Mouse (Mus musculus): ENCODE measurements around the gene 4430402I18Rik. TPM values are rescaled to one million over a fixed set of nuclear protein-coding genes. Genes with fewer than 3 reads are reported as not detected.

4430402I18Rik gene
- polyA plus RNA-seq, 1 experiment from 2014 or later: 0.35 TPM

DNA sequence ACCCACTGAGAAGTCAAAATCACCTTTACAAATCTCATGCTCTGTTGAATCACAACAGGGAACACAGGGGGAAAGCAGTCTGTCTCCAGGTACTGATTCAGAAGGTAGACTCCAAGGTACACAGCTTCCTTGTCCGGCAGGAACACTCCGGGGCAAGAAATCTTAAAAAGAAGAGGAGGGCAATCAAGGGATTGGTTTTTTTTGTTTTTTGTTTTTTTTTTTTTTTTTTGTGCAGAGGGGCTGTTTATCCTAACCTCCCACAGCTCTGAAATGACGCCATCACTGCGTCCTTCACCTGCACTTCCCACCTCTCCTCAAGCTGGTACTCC is 4.1 kb downstream of the 4430402I18Rik start:
- WGBS: 2% methylated on average over 4 of the region's 4 CpGs
- Histone ChIP-seq H3K4me2 (ENCODE audit: low read depth, low read length) (peak overlapping the region; percentile 91), H3K4me3 (ENCODE audit: low read depth, low read length) (peak overlapping the region; percentile 82), H3K9ac (replicated peaks; ENCODE audit: low read length) (peak overlapping the region; percentile 75; the same call in 1 of the 2 replicates), H3K4me1 (ENCODE audit: control insufficient read depth, insufficient read depth, low read length) (peaks cover 7% of the 10 kb centered on the region), H3K27me3 (ENCODE audit: control insufficient read depth, insufficient read depth, low read length) (no peaks in the 10 kb centered on the region), H3K9me3 (replicated peaks; ENCODE audit: control insufficient read depth, low read length) (no peaks in the 10 kb centered on the region), H3K36me3 (replicated peaks; ENCODE audit: control insufficient read depth, insufficient read depth, low read depth, low read length) (no peaks in the 10 kb centered on the region), H3K27ac (replicated peaks; ENCODE audit: low read depth, low read length) (no peak overlapping the region)
- no peak for ATAC-seq (replicated peaks; ENCODE audit: insufficient number of reproducible peaks, low FRiP score, low TSS enrichment, low read depth)
- no peak for DNase-seq (ENCODE audit: low spot score)

DNA sequence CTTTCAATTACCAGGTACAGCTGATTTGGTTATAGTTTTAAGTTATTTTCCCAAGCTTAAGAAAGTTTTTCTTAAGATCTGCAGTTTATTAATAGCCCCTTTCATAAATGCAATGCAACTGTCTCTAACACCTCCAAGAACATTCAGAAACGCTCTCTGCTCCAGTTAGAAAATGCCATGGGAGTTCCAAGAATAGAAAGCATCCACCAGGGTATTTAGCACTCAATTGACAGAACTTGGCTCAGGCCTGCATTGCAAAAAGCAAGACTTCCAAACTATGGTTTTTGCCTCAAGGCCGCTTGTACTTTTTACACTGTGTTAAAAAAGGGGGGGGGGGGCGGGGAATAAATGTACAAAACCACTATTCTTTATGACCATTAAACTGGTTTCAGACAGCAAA is 4.5 kb downstream of the 4430402I18Rik start:
- H3K27ac ChIP-seq (replicated peaks; ENCODE audit: low read depth, low read length): no peak overlapping the region
- no peak overlapping the region for H3K9ac ChIP-seq (replicated peaks; ENCODE audit: low read length)
- no peaks in the 10 kb centered on the region for H3K9me3 ChIP-seq (replicated peaks; ENCODE audit: control insufficient read depth, low read length)
- H3K27me3 ChIP-seq (ENCODE audit: control insufficient read depth, insufficient read depth, low read length): no peaks in the 10 kb centered on the region
- DNase-seq (ENCODE audit: low spot score) (no peak), ATAC-seq (replicated peaks; ENCODE audit: insufficient number of reproducible peaks, low FRiP score, low TSS enrichment, low read depth) (no peak)
- peaks cover 7% of the 10 kb centered on the region for H3K4me1 ChIP-seq (ENCODE audit: control insufficient read depth, insufficient read depth, low read length)
- WGBS: 55% methylated on average over 3 of the region's 3 CpGs
- peak overlapping the region; percentile 91; the same call in 1 of the 2 replicates for H3K4me2 ChIP-seq (ENCODE audit: low read depth, low read length)
- H3K36me3 ChIP-seq (replicated peaks; ENCODE audit: control insufficient read depth, insufficient read depth, low read depth, low read length): no peaks in the 10 kb centered on the region
- H3K4me3 ChIP-seq (ENCODE audit: low read depth, low read length): no peak overlapping the region

DNA sequence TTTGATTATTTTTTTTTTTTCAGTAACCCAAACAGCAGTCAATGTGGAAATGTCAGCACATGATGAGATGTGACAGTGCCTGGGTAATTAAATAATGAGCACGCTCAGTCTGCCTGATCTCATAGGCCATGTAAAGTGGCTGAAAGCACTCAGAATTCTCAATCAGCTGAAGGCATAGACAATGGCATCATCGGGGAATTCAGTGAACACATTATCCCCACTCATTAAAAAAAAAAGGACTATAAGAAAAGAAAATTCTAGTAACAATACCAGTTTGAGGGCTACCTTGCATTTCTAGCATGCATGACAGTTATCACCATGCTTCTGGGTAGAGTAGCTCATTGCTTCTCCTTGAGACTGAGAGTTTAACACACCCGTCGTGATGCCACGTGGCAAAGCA is 16.3 kb downstream of the 4430402I18Rik start:
- Histone ChIP-seq H3K9ac (replicated peaks; ENCODE audit: low read length) (no peak overlapping the region), H3K4me1 (ENCODE audit: control insufficient read depth, insufficient read depth, low read length) (no peaks in the 10 kb centered on the region), H3K27ac (replicated peaks; ENCODE audit: low read depth, low read length) (no peak overlapping the region), H3K36me3 (replicated peaks; ENCODE audit: control insufficient read depth, insufficient read depth, low read depth, low read length) (no peaks in the 10 kb centered on the region), H3K4me3 (ENCODE audit: low read depth, low read length) (no peak overlapping the region), H3K4me2 (ENCODE audit: low read depth, low read length) (no peak overlapping the region), H3K9me3 (replicated peaks; ENCODE audit: control insufficient read depth, low read length) (no peaks in the 10 kb centered on the region), H3K27me3 (ENCODE audit: control insufficient read depth, insufficient read depth, low read length) (no peaks in the 10 kb centered on the region)
- ATAC-seq (replicated peaks; ENCODE audit: insufficient number of reproducible peaks, low FRiP score, low TSS enrichment, low read depth) (no peak), DNase-seq (ENCODE audit: low spot score) (no peak)
- 79% methylated on average over 5 of the region's 5 CpGs for WGBS

DNA sequence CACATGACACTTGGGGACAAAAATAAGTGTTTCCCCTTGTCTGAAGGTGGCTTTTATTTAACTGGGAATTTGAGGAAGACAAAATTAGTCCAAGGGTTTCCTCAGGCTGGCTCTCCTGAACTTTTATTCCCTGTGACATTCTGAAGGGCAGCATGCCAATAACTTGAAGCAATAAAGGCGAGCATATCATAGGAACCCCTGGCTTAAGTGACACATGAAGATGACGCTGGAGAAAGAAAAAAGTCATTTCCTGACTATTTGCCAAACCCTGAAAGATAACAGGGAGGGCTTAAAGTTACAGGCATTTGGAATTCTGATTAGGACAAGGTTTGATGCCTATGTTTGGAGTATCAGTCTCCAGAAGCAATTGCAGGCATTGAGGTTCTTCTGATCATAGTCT is 20.3 kb downstream of the 4430402I18Rik start:
- no peak overlapping the region for H3K4me2 ChIP-seq (ENCODE audit: low read depth, low read length)
- 71% methylated on average over 2 of the region's 2 CpGs for WGBS
- no peak overlapping the region for H3K9ac ChIP-seq (replicated peaks; ENCODE audit: low read length)
- DNase-seq (ENCODE audit: low spot score) (no peak), ATAC-seq (replicated peaks; ENCODE audit: insufficient number of reproducible peaks, low FRiP score, low TSS enrichment, low read depth) (no peak)
- H3K4me3 ChIP-seq (ENCODE audit: low read depth, low read length): no peak overlapping the region
- H3K4me1 ChIP-seq (ENCODE audit: control insufficient read depth, insufficient read depth, low read length): no peaks in the 10 kb centered on the region
- H3K9me3 ChIP-seq (replicated peaks; ENCODE audit: control insufficient read depth, low read length): no peaks in the 10 kb centered on the region
- no peaks in the 10 kb centered on the region for H3K27me3 ChIP-seq (ENCODE audit: control insufficient read depth, insufficient read depth, low read length)
- H3K36me3 ChIP-seq (replicated peaks; ENCODE audit: control insufficient read depth, insufficient read depth, low read depth, low read length): no peaks in the 10 kb centered on the region
- no peak overlapping the region for H3K27ac ChIP-seq (replicated peaks; ENCODE audit: low read depth, low read length)

DNA sequence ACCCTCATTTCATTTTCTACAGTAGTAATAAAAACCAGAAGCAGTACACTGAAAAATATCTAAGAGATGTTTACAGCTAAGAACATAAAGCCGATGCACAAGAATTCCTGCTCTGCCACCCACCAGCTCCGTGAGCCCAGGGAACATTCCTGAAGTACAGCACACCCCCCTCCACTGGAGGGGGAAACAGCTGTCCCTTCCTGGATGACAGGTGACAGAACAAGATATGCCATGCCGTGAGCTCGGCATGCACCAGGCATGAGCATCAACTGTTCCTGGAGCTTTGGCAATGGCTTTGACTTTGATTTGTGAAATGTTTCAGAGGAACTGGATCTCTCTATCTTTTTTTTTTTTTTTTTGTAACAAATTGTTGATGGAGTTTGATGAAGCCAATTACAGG is 20.8 kb downstream of the 4430402I18Rik start:
- Histone ChIP-seq H3K27me3 (ENCODE audit: control insufficient read depth, insufficient read depth, low read length) (no peaks in the 10 kb centered on the region), H3K27ac (replicated peaks; ENCODE audit: low read depth, low read length) (no peak overlapping the region), H3K9ac (replicated peaks; ENCODE audit: low read length) (no peak overlapping the region), H3K36me3 (replicated peaks; ENCODE audit: control insufficient read depth, insufficient read depth, low read depth, low read length) (no peaks in the 10 kb centered on the region), H3K9me3 (replicated peaks; ENCODE audit: control insufficient read depth, low read length) (no peaks in the 10 kb centered on the region), H3K4me2 (ENCODE audit: low read depth, low read length) (no peak overlapping the region), H3K4me3 (ENCODE audit: low read depth, low read length) (no peak overlapping the region), H3K4me1 (ENCODE audit: control insufficient read depth, insufficient read depth, low read length) (no peaks in the 10 kb centered on the region)
- ATAC-seq (replicated peaks; ENCODE audit: insufficient number of reproducible peaks, low FRiP score, low TSS enrichment, low read depth): no peak
- 58% methylated on average over 4 of the region's 4 CpGs for WGBS
- DNase-seq (ENCODE audit: low spot score): no peak

DNA sequence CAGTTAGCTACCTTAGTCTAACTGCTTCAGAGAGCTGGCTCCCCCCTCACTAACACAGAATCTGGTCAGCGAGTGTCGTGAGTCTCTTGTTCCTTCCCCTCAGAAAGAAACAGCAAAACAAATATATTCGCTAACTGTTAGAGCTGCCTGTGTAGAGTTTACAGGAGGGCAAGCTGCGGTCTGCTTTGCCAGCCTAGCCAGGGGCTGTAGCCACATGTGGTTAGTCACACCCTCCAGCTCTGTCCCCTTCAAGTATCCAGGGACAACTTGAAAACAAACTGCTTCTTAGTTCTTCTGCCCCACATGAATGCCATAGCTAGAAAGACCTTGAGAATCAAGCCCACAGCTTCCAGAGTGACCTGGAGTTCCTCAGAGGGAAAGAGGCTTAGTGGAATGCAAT is 26.3 kb downstream of the 4430402I18Rik start:
- no peak overlapping the region for H3K27ac ChIP-seq (replicated peaks; ENCODE audit: low read depth, low read length)
- DNase-seq (ENCODE audit: low spot score): no peak
- H3K9me3 ChIP-seq (replicated peaks; ENCODE audit: control insufficient read depth, low read length): no peaks in the 10 kb centered on the region
- ATAC-seq (replicated peaks; ENCODE audit: insufficient number of reproducible peaks, low FRiP score, low TSS enrichment, low read depth): no peak
- WGBS: 71% methylated on average over 4 of the region's 4 CpGs
- H3K27me3 ChIP-seq (ENCODE audit: control insufficient read depth, insufficient read depth, low read length): no peaks in the 10 kb centered on the region
- H3K4me2 ChIP-seq (ENCODE audit: low read depth, low read length): no peak overlapping the region
- no peaks in the 10 kb centered on the region for H3K36me3 ChIP-seq (replicated peaks; ENCODE audit: control insufficient read depth, insufficient read depth, low read depth, low read length)
- H3K4me1 ChIP-seq (ENCODE audit: control insufficient read depth, insufficient read depth, low read length): no peaks in the 10 kb centered on the region
- H3K4me3 ChIP-seq (ENCODE audit: low read depth, low read length): no peak overlapping the region
- no peak overlapping the region for H3K9ac ChIP-seq (replicated peaks; ENCODE audit: low read length)

DNA sequence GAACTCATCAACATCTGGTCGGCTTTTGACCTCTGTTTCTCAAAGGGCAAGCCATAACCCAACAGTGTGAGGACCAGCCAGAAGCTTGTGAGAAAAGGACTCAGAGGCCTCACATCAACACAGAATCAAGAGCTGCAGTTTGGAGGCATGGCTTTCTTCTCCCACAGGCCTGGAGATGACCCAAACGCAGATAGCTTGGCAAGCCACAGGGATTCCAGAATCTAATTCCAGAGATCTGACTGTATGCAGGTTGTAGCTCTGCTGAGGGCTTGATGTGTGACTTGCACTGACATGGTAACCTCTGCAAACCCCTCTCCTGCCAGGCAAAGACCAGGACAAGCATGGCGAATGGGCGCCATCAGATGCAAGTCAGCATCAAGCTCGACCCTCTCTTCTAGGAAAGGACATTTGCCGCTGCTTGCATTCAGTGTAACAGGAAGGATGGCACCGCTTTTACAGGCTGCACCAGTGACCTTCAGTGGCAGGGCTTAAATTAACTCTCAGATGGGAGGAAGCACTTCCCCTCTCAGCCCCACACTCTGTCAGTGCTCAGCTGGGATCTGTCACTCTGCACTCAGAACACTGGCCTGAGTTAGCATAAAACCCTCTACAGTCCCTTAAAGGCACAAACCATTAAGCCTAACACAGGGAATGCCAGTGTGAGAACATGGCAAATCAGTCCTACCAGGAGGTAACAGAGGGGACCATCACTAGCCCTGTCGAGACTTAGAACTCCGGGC is 27.3 kb downstream of the 4430402I18Rik start:
- H3K9ac ChIP-seq (replicated peaks; ENCODE audit: low read length): no peak overlapping the region
- H3K27ac ChIP-seq (replicated peaks; ENCODE audit: low read depth, low read length): no peak overlapping the region
- H3K36me3 ChIP-seq (replicated peaks; ENCODE audit: control insufficient read depth, insufficient read depth, low read depth, low read length): no peaks in the 10 kb centered on the region
- no peaks in the 10 kb centered on the region for H3K9me3 ChIP-seq (replicated peaks; ENCODE audit: control insufficient read depth, low read length)
- no peak for ATAC-seq (replicated peaks; ENCODE audit: insufficient number of reproducible peaks, low FRiP score, low TSS enrichment, low read depth)
- 62% methylated on average over 9 of the region's 9 CpGs for WGBS
- no peak overlapping the region for H3K4me3 ChIP-seq (ENCODE audit: low read depth, low read length)
- H3K27me3 ChIP-seq (ENCODE audit: control insufficient read depth, insufficient read depth, low read length): no peaks in the 10 kb centered on the region
- DNase-seq (ENCODE audit: low spot score): no peak
- H3K4me2 ChIP-seq (ENCODE audit: low read depth, low read length): no peak overlapping the region
- H3K4me1 ChIP-seq (ENCODE audit: control insufficient read depth, insufficient read depth, low read length): no peaks in the 10 kb centered on the region

DNA sequence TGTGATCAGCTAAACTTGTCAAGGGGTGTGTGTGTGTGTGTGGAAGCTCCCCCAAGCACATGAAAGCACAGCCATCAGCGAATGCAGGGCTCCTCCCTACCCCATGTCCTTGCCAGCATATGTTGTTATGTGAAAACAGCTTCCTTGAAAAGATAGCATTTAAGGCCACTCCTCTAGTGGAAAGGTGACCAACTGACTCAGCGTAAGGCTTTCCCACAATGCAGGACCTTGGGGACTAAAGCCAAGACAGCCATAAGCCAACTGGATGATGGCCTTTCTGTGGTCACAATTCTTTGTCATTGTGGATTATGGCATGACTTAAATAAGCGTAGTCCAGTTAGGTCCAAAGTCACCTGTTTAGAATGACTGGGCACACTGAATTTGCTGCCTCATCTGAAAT is 32.7 kb downstream of the 4430402I18Rik start:
- Histone ChIP-seq H3K9me3 (replicated peaks; ENCODE audit: control insufficient read depth, low read length) (no peaks in the 10 kb centered on the region), H3K36me3 (replicated peaks; ENCODE audit: control insufficient read depth, insufficient read depth, low read depth, low read length) (no peaks in the 10 kb centered on the region), H3K4me1 (ENCODE audit: control insufficient read depth, insufficient read depth, low read length) (no peaks in the 10 kb centered on the region), H3K4me3 (ENCODE audit: low read depth, low read length) (no peak overlapping the region), H3K4me2 (ENCODE audit: low read depth, low read length) (no peak overlapping the region), H3K27me3 (ENCODE audit: control insufficient read depth, insufficient read depth, low read length) (no peaks in the 10 kb centered on the region), H3K9ac (replicated peaks; ENCODE audit: low read length) (no peak overlapping the region), H3K27ac (replicated peaks; ENCODE audit: low read depth, low read length) (no peak overlapping the region)
- WGBS: 88% methylated on average over 3 of the region's 3 CpGs
- DNase-seq (ENCODE audit: low spot score): no peak
- no peak for ATAC-seq (replicated peaks; ENCODE audit: insufficient number of reproducible peaks, low FRiP score, low TSS enrichment, low read depth)

Data from embryonic facial prominence, embryonic 11.5 days (tissue).